Comparison of ENCODE assay signal across 43 mouse cellular contexts in genomic region chr6:129314655-129315168, GRCm38 (mm10). TPM values are rescaled to one million over a fixed set of nuclear protein-coding genes. Genes with fewer than 3 reads are reported as not detected.
"Had no signal": no experiment of that assay in that cellular context is flagged by ENCODE, and none has a peak within 500 bp of the region (broad histone marks: within the 10 kb centered on the region; RNA-seq: fewer than 3 reads in every experiment).

No protein-coding gene starts in this region.

- DNase-seq: gastrocnemius, postnatal 14 days; gastrocnemius, postnatal 36 days; heart, adult 11 months; heart, adult 2 months; heart, postnatal 10 days; kidney, adult 18-20 months; kidney, adult 8-10 months; kidney, postnatal 10 days; kidney, postnatal 25 days; kidney, postnatal 4 days; layer of hippocampus, adult 9-11 months; layer of hippocampus, postnatal 36 days; left cerebral cortex, postnatal 4 days had no signal

- ATAC-seq: hindbrain, postnatal 0 days; inflammation-experienced regulatory T-cells, adult 6 months; intestine, embryonic 15.5 days; intestine, postnatal 0 days; liver, embryonic 12.5 days had no signal

RNA-seq across cellular contexts. Expression of gene 4922502D21Rik, which starts 16.9 kb away (rescaled TPM):
- total RNA-seq: gastrocnemius, adult 18-20 months; gastrocnemius, adult 8-10 months; gastrocnemius, postnatal 14 days; gastrocnemius, postnatal 36 days; heart, adult 2 months; heart, postnatal 10 days; heart, postnatal 25 days; hematopoietic stem cell, adult 5-6 weeks; hindbrain, postnatal 0 days; layer of hippocampus, adult 8-10 months; layer of hippocampus, postnatal 14 days; layer of hippocampus, postnatal 36 days; left cerebral cortex, adult 18-20 months; left cerebral cortex, adult 8-10 months; left cerebral cortex, postnatal 10 days; left cerebral cortex, postnatal 25 days; left cerebral cortex, postnatal 4 days; liver, adult 2 months had no signal
- polyA plus RNA-seq: heart, embryonic 10.5 days; heart, embryonic 12.5 days; heart, embryonic 14.5 days; heart, embryonic 16.5 days; hindbrain, embryonic 11.5 days; hindbrain, embryonic 13.5 days; hindbrain, embryonic 15.5 days; hindbrain, postnatal 0 days; inflammation-experienced regulatory T-cells, adult 6 months; intestine, embryonic 15.5 days; intestine, postnatal 0 days; kidney, embryonic 14.5 days; kidney, embryonic 16.5 days; limb, embryonic 11.5 days; limb, embryonic 13.5 days; limb, embryonic 15.5 days; liver, adult 2 months; liver, embryonic 12.5 days; liver, embryonic 14.5 days; liver, embryonic 16.5 days had no signal

RNA-seq across cellular contexts. Expression of gene Clec12a, which starts 27.8 kb away (rescaled TPM):
- total RNA-seq: hindbrain, postnatal 0 days; layer of hippocampus, postnatal 14 days had no signal

RNA-seq across cellular contexts. Expression of gene Cd69, which starts 39.5 kb away (rescaled TPM):
- total RNA-seq: gastrocnemius, adult 8-10 months; gastrocnemius, postnatal 14 days; hindbrain, postnatal 0 days; layer of hippocampus, adult 8-10 months; layer of hippocampus, postnatal 14 days; layer of hippocampus, postnatal 36 days; left cerebral cortex, adult 18-20 months; left cerebral cortex, adult 8-10 months; left cerebral cortex, postnatal 10 days; left cerebral cortex, postnatal 25 days; left cerebral cortex, postnatal 4 days had no signal
- polyA plus RNA-seq: heart, embryonic 12.5 days; hindbrain, embryonic 13.5 days; hindbrain, embryonic 15.5 days; hindbrain, postnatal 0 days; kidney, embryonic 16.5 days had no signal
